Mouse (Mus musculus) midbrain, embryonic 16.5 days (tissue): Measurements from ENCODE around the gene Olfr221. TPM values are rescaled to one million over a fixed set of nuclear protein-coding genes. Genes with fewer than 3 reads are reported as not detected.

Source experiments
- ATAC-seq: fragments of 200-750 bp; cut with Nextera tagmentation; 2 replicates; pipeline ENCODE4 v1.8.0; 2017; ENCODE audit warnings: moderate TSS enrichment
- H3K27ac ChIP-seq: fragments of 300-500 bp; sonication (generic); 2 replicates; pipeline ENCODE4 v1.5.1; 2014; ENCODE audit warnings: mild to moderate bottlenecking, low read length, mixed read lengths
- H3K27me3 ChIP-seq: fragments of 300-500 bp; sonication (generic); 2 replicates; pipeline ENCODE4 v1.6.1; 2014; ENCODE audit warnings: low read depth, low read length, mixed read lengths; ENCODE audit not compliant: control insufficient read depth, insufficient read depth
- H3K36me3 ChIP-seq: fragments of 300-500 bp; sonication (generic); 2 replicates; pipeline ENCODE4 v1.6.1; 2014; ENCODE audit warnings: mild to moderate bottlenecking, low read length, moderate library complexity, mixed read lengths; ENCODE audit not compliant: control insufficient read depth, insufficient read depth
- H3K4me1 ChIP-seq: fragments of 300-500 bp; sonication (generic); 2 replicates; pipeline ENCODE4 v1.6.1; 2014; ENCODE audit warnings: mild to moderate bottlenecking, low read length, mixed read lengths; ENCODE audit not compliant: control insufficient read depth, insufficient read depth
- H3K4me2 ChIP-seq: fragments of 300-500 bp; sonication (generic); 2 replicates; pipeline ENCODE4 v1.6.1; 2014; ENCODE audit warnings: mild to moderate bottlenecking, low read length, mixed read lengths
- H3K4me3 ChIP-seq: fragments of 300-500 bp; sonication (generic); 2 replicates; pipeline ENCODE4 v1.5.1; 2014; ENCODE audit warnings: low read depth, mild to moderate bottlenecking, low read length, moderate library complexity, mixed read lengths
- H3K9ac ChIP-seq: fragments of 300-500 bp; sonication (generic); 2 replicates; pipeline ENCODE4 v1.6.1; 2014; ENCODE audit warnings: low read depth, low read length, mixed read lengths
- H3K9me3 ChIP-seq: fragments of 300-500 bp; sonication (generic); replicated peaks from 2 replicates; pipeline ENCODE4 v1.6.1; 2014; ENCODE audit warnings: mild to moderate bottlenecking, low read length, mixed read lengths; ENCODE audit not compliant: control insufficient read depth, poor library complexity, severe bottlenecking
- WGBS: fragments of 180-500 bp; shearing (Covaris S2); extraction: QIAGEN DNeasy Blood & Tissue Kit; methylation state at CpG from one replicate; pipeline ENCODE4 v1.1.7; 2014; 5-methylcytosine and 5-hydroxymethylcytosine counted together
- polyA plus RNA-seq: library from polyadenylated mRNA; unstranded; fragments of >200 nt; fragmentation: Nextera tagmentation; extraction: Ambion mirVana; gene quantifications from 2 replicates; pipeline ENCODE4 v1.2.1, GENCODE M21; 2015

Gene Olfr221
- polyA plus RNA-seq, 1 experiment from 2014 or later: not detected

DNA sequence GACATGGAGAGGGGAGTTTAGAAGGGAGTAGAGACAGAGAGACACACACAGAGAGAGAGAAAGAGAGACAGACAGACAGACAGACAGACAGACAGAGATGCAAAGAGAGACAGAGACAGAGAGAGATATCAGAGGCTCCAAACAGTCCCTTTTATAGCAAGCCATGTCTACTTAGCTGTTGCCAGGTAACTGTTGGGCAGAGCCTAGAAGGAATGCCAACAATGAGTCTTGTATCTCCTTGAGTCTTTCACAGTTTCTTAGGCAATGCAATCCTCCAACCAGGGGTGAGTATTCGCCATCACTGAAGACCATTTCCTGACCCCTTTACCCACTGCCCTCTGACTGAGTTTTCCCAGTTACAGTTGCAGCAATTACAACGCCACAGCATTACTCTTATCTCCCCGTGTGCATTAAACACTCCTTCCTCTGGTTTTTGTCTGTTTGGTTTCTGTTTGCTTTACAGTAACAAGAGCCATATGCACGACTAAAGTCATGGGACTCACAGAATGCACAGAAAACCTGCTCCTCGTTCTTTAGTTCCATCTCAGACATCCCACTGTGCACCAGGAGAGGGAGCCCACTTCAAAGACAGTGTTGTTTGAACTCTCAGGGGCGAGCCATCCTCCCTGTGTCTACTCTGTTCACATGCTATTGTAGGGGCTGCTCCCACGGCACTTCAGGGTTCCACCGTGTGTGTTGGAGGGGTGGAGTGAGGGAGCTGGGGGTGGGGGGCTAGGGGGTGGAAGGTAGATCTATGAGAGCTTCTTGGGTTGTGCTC, 2.8 kb upstream of the Olfr221 start:
- Histone ChIP-seq H3K9me3 (no peaks in the 10 kb centered on the region), H3K4me2 (no peak overlapping the region), H3K4me3 (no peak overlapping the region), H3K9ac (no peak overlapping the region), H3K36me3 (no peaks in the 10 kb centered on the region), H3K27me3 (no peaks in the 10 kb centered on the region), H3K4me1 (peaks cover 4% of the 10 kb centered on the region; the same call in 1 of the 2 replicates), H3K27ac (no peak overlapping the region)
- WGBS: 5% methylated on average over 8 of the region's 8 CpGs
- ATAC-seq: peak; percentile 73

DNA sequence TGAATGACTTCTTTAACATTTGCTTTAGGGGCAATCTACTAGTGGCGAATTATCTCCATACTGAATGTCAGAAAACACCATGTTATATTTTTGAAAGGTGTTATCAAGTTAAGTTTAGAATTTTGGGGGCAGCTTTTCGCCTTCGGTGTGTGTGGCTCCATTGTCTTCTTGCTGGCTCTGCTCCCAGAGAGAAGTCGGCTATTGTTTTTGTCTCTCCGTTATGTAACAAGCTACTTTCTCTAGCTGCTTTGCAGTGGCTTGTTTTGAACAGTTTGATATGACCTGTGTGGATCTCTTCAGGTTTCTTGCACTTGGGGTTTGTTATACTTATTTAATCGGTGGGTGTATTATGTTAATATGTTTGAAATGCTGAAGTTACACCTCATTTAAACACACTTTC, 1.2 kb upstream of the Olfr221 start:
- no peak for ATAC-seq
- peaks cover 4% of the 10 kb centered on the region; the same call in 1 of the 2 replicates for H3K4me1 ChIP-seq
- 63% methylated on average over 6 of the region's 6 CpGs for WGBS
- H3K9ac ChIP-seq: no peak overlapping the region
- no peak overlapping the region for H3K4me2 ChIP-seq
- H3K9me3 ChIP-seq: no peaks in the 10 kb centered on the region
- no peak overlapping the region for H3K27ac ChIP-seq
- H3K4me3 ChIP-seq: no peak overlapping the region
- no peaks in the 10 kb centered on the region for H3K27me3 ChIP-seq
- H3K36me3 ChIP-seq: no peaks in the 10 kb centered on the region

DNA sequence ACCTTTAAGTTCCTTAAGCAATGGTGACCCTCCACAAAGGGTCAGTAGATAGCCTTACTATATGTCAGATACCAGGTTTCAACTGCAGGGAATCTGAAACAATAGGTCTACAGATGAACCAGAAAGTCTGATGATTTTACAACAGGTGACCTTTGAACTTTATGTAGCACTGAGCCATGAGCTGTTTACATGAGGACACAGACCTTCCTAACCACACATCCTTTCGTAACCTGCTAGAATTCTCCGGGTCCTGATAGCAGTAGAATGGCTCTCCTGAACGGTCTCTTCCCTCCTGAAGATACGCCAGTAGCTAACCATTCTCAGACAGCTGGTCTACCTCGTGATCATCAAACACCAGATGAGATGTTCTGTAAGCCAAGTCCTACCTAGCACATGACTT, 2.9 kb downstream of the Olfr221 start:
- Histone ChIP-seq H3K4me3 (no peak overlapping the region), H3K9me3 (no peaks in the 10 kb centered on the region), H3K9ac (no peak overlapping the region), H3K27ac (no peak overlapping the region), H3K4me2 (no peak overlapping the region), H3K27me3 (no peaks in the 10 kb centered on the region), H3K36me3 (no peaks in the 10 kb centered on the region), H3K4me1 (no peaks in the 10 kb centered on the region)
- WGBS: 90% methylated on average over 5 of the region's 5 CpGs
- no peak for ATAC-seq

DNA sequence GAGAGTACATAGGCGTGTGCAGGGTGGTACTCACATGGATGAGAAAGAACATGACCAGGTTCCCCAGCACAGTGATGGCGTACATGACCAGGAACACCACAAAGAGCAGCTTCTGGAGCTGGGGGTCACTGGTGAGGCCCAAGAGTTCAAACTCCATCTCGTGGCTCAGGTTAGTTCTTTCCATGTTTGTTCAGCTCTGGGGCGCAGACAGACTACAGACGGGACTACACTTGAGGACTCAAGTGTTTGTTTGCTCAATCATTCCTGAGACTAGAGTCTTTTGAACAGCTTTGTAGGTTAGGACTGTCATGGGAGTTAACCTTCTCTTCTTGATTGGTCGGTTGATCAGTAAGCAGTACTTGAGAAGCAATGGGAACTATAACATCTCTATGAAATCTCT, 6.3 kb downstream of the Olfr221 start:
- WGBS: 92% methylated on average over 6 of the region's 6 CpGs
- Histone ChIP-seq H3K9me3 (no peaks in the 10 kb centered on the region), H3K4me1 (no peaks in the 10 kb centered on the region), H3K4me3 (no peak overlapping the region), H3K27me3 (no peaks in the 10 kb centered on the region), H3K36me3 (no peaks in the 10 kb centered on the region), H3K4me2 (no peak overlapping the region), H3K27ac (no peak overlapping the region), H3K9ac (no peak overlapping the region)
- ATAC-seq: no peak

DNA sequence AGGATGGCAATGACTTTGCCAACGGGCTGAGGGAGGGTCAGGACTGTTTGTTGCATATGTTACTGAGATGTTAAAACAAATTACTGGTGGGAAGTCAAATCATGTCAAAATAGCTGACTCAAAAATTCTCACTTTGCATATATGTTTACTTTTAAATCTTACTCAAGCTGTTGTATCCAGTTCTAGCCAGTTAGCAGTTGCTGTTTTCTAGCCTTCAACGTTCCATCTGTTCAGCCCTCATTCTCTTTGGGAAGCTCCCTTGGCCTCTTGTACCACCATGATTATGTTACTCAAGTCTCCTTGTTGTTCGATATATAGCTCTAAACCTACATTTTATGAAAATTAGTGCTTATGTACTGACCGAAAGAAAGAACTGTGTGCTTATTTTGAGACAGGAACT, 15.9 kb downstream of the Olfr221 start:
- no peaks in the 10 kb centered on the region for H3K36me3 ChIP-seq
- no peak overlapping the region for H3K4me2 ChIP-seq
- H3K4me3 ChIP-seq: no peak overlapping the region
- H3K9me3 ChIP-seq: no peaks in the 10 kb centered on the region
- H3K27ac ChIP-seq: no peak overlapping the region
- 92% methylated on average over 4 of the region's 4 CpGs for WGBS
- H3K27me3 ChIP-seq: no peaks in the 10 kb centered on the region
- H3K4me1 ChIP-seq: peaks cover 14% of the 10 kb centered on the region
- ATAC-seq: no peak
- no peak overlapping the region for H3K9ac ChIP-seq

DNA sequence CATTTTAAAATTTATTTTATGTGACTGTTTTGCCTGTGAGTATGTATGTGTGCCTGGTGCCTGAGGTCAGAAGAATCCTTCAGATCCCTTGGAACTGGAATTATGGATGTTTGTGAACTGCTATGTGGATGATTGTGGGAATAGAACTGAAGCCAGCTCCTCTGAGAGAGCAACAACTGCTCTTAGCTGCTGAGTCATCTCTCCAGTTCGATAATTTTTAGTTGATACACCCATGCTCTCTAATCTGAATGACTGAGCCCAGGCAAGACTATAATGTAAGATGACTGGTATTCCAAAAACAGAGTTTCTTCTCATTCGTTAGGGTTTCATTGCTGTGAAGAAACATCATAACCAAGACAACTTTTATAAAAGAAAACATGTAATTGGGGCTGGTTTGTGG, 18.1 kb downstream of the Olfr221 start:
- 90% methylated on average over 2 of the region's 2 CpGs for WGBS
- Histone ChIP-seq H3K27ac (no peak overlapping the region), H3K36me3 (no peaks in the 10 kb centered on the region), H3K4me3 (no peak overlapping the region), H3K4me2 (no peak overlapping the region), H3K4me1 (peaks cover 20% of the 10 kb centered on the region), H3K27me3 (no peaks in the 10 kb centered on the region), H3K9me3 (no peaks in the 10 kb centered on the region), H3K9ac (no peak overlapping the region)
- ATAC-seq: no peak

DNA sequence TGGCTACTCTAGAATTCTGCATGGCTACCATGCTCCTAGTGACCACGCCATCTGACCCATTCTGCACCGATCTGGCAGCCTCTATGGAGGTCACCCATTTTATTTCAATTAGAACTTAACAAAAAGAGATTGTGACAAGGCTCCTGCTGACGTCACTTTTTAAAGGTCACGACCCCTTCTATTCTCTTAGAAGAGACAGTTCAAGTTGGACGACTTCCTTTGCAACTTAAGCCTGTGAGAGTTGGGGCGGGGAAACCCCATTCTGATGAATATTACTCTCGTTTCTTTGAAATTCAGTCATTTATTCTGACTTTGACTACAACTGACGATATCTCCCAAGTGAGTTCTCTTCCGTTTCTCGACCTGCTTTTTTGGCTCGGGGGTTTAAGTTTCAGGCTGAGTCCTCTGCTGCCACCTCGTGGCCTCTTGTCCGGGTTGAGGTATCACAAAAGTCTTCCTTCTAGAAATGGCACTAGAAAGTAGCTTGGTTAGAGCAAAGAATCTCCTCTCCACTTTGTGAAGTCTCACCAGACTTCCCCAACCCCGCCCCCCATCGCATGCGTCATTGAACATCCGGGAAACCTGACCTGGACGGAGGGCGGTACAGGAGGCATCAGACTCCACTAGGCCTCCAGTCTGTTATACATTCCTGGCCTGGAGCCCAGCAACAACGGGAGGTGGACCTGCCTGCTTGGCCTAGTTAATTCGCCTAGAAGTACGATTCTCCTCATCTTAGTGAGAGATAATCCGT, 19.4 kb downstream of the Olfr221 start:
- peak overlapping the region; percentile 24 for H3K4me3 ChIP-seq
- WGBS: 3% methylated on average over 23 of the region's 23 CpGs
- no peaks in the 10 kb centered on the region for H3K9me3 ChIP-seq
- H3K27ac ChIP-seq: peak overlapping the region; percentile 74
- ATAC-seq: peak; percentile 8; the same call in 1 of the 2 replicates
- peak overlapping the region; percentile 54 for H3K4me2 ChIP-seq
- peaks cover 29% of the 10 kb centered on the region for H3K4me1 ChIP-seq
- no peaks in the 10 kb centered on the region for H3K36me3 ChIP-seq
- H3K27me3 ChIP-seq: no peaks in the 10 kb centered on the region
- H3K9ac ChIP-seq: peak overlapping the region; percentile 38

DNA sequence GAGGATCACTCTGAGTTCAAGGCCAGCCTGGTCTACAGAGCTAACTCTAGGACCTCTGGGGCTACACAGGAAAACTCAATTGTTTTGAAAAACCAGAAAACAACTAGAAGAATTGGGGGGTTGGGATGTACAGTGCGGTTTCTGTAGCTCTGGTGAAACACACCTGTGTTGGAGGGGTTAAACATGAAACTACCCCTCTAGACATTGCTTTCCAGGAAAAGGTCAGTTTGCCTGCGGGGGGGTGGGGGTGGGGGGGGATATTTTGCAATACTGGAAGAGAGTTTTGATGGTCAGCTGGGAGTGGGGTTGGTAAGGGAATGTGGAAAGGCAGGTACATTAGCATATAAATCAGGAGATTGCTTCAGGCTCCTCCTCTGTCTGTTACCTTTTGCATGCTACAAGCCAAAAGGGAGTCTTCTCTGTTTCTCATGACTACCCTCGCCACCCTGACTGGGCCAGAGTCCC, 20.0 kb downstream of the Olfr221 start:
- peak overlapping the region; percentile 54; the same call in 1 of the 2 replicates for H3K4me2 ChIP-seq
- 67% methylated on average over 3 of the region's 3 CpGs for WGBS
- no peak overlapping the region for H3K9ac ChIP-seq
- H3K9me3 ChIP-seq: no peaks in the 10 kb centered on the region
- H3K4me1 ChIP-seq: peaks cover 29% of the 10 kb centered on the region
- H3K36me3 ChIP-seq: no peaks in the 10 kb centered on the region
- no peaks in the 10 kb centered on the region for H3K27me3 ChIP-seq
- no peak overlapping the region for H3K4me3 ChIP-seq
- H3K27ac ChIP-seq: no peak overlapping the region
- ATAC-seq: no peak
